Mouse (Mus musculus): ENCODE measurements at regions not wholly inside any gene's neighbourhood (a gene's known extent, or its start where the extent isn't known, plus 50 kb on each side); places are given as distances from the start of the nearest gene placed in this dataset.
"Not testable (repeated sequence)": the region's sequence is repeated elsewhere in the genome, so short reads cannot be mapped to it uniquely, and the experiment has no call there.

- not testable (repeated sequence) for H3K4me2 ChIP-seq; ATAC-seq (replicated peaks; ENCODE audit: low FRiP score); H3K4me3 ChIP-seq (replicated peaks); H3K36me3 ChIP-seq; H3K9ac ChIP-seq; H3K9me3 ChIP-seq (replicated peaks); H3K27me3 ChIP-seq; H3K27ac ChIP-seq
- H3K4me1 ChIP-seq: peaks cover 15% of the 10 kb centered on the region
- WGBS: 54% methylated on average over 4 of the region's 4 CpGs
Observed at GRCm38 (mm10) chr14:76936051-76936450, 100.5 kb upstream of the Ccdc122 start.

- Histone ChIP-seq H3K4me1 (peaks cover 15% of the 10 kb centered on the region), H3K9me3 (replicated peaks) (no peaks in the 10 kb centered on the region), H3K27me3 (no peaks in the 10 kb centered on the region), H3K4me3 (replicated peaks) (no peak overlapping the region), H3K36me3 (no peaks in the 10 kb centered on the region), H3K9ac (no peak overlapping the region), H3K4me2 (no peak overlapping the region), H3K27ac (no peak overlapping the region)
- no peak for ATAC-seq (replicated peaks; ENCODE audit: low FRiP score)
- 86% methylated on average over 2 of the region's 2 CpGs for WGBS
Observed at GRCm38 (mm10) chr14:76935453-76935852, 101.1 kb upstream of the Ccdc122 start.

GRCm38 (mm10) chr14:76932890-76933289, 103.7 kb upstream of the Ccdc122 start:
- no peak overlapping the region for H3K4me2 ChIP-seq
- H3K9ac ChIP-seq: no peak overlapping the region
- H3K4me3 ChIP-seq (replicated peaks): no peak overlapping the region
- 44% methylated on average over 6 of the region's 6 CpGs for WGBS
- H3K27me3 ChIP-seq: no peaks in the 10 kb centered on the region
- peak overlapping the region; percentile 78 for H3K27ac ChIP-seq
- peaks cover 21% of the 10 kb centered on the region for H3K4me1 ChIP-seq
- no peaks in the 10 kb centered on the region for H3K36me3 ChIP-seq
- peak; percentile 89 for ATAC-seq (replicated peaks; ENCODE audit: low FRiP score)
- H3K9me3 ChIP-seq (replicated peaks): no peaks in the 10 kb centered on the region

GRCm38 (mm10) chr14:76931398-76931797, 105.2 kb upstream of the Ccdc122 start:
- ATAC-seq (replicated peaks; ENCODE audit: low FRiP score): no peak

GRCm38 (mm10) chr14:76929562-76929961, 107.0 kb upstream of the Ccdc122 start:
- Histone ChIP-seq H3K27ac (no peak overlapping the region), H3K4me2 (no peak overlapping the region), H3K9ac (no peak overlapping the region), H3K9me3 (replicated peaks) (no peaks in the 10 kb centered on the region), H3K4me3 (replicated peaks) (no peak overlapping the region), H3K4me1 (peaks cover 30% of the 10 kb centered on the region), H3K36me3 (no peaks in the 10 kb centered on the region), H3K27me3 (no peaks in the 10 kb centered on the region)
- no peak for ATAC-seq (replicated peaks; ENCODE audit: low FRiP score)
- WGBS: 65% methylated on average over 3 of the region's 3 CpGs

More at GRCm38 (mm10) chr14:76931398-76931797, 105.2 kb upstream of the Ccdc122 start:
- H3K27ac ChIP-seq: no peak overlapping the region
- H3K36me3 ChIP-seq: no peaks in the 10 kb centered on the region
- no peaks in the 10 kb centered on the region for H3K9me3 ChIP-seq (replicated peaks)
- H3K4me1 ChIP-seq: peaks cover 28% of the 10 kb centered on the region
- H3K4me3 ChIP-seq (replicated peaks): no peak overlapping the region
- no peaks in the 10 kb centered on the region for H3K27me3 ChIP-seq
- H3K9ac ChIP-seq: no peak overlapping the region
- no peak overlapping the region for H3K4me2 ChIP-seq
- WGBS: 79% methylated on average over 1 of the region's 1 CpGs

DNA sequence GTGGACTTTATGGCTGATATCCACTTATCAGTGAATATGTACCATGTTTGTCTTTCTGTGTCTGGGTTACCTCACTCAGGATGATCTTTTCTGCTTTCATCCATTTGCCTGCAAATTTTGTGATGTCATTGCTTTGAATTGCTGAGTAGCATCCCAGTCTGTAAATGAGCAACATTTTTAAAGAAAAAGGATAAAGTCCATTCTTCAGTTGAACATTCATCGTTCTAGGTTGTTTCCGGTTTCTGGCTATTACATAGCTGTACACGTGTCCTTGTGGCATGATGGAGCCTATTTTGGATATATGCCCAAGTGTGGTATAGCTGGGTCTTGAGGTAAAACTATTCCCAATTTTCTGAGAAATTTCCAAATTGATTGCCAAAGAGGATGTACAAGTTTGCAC, 107.9 kb upstream of the Ccdc122 start:
- peaks cover 30% of the 10 kb centered on the region for H3K4me1 ChIP-seq
- 90% methylated on average over 3 of the region's 3 CpGs for WGBS
- H3K36me3 ChIP-seq: no peaks in the 10 kb centered on the region
- no peak overlapping the region for H3K27ac ChIP-seq
- ATAC-seq (replicated peaks; ENCODE audit: low FRiP score): no peak
- no peaks in the 10 kb centered on the region for H3K27me3 ChIP-seq
- no peak overlapping the region for H3K4me2 ChIP-seq
- no peak overlapping the region for H3K9ac ChIP-seq
- no peak overlapping the region for H3K4me3 ChIP-seq (replicated peaks)
- H3K9me3 ChIP-seq (replicated peaks): no peaks in the 10 kb centered on the region

DNA sequence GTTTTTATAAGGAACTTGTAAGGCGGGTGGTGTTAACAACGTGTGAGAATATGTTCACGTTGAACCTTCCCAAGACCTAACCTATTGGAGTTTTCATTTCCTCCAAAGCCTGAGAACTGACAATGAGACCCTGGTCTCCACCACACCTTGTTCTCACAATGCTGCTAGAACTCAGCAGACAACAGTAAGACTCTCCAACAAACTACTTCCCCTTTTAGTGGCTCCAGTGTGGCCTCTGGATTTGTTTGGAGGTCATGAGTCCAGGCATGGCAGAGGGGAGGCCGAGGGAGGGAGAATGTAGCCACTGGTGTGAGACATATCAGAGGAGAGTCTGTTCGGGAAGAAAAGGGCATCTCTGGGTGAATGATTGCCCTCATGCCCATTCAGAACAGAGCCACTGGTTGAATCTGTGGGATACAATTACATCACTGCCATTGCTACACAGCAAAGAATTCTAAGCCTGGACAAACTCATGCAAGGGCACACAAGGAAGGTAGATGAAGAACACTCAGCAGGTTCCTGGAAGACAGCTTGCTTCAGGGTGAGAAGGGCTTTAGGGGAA, 109.2 kb upstream of the Ccdc122 start:
- Histone ChIP-seq H3K4me3 (replicated peaks) (no peak overlapping the region), H3K27ac (peak overlapping the region; percentile 76), H3K9me3 (replicated peaks) (no peaks in the 10 kb centered on the region), H3K9ac (no peak overlapping the region), H3K4me1 (peaks cover 24% of the 10 kb centered on the region), H3K4me2 (no peak overlapping the region), H3K36me3 (no peaks in the 10 kb centered on the region), H3K27me3 (no peaks in the 10 kb centered on the region)
- WGBS: 28% methylated on average over 5 of the region's 5 CpGs
- peak; percentile 92 for ATAC-seq (replicated peaks; ENCODE audit: low FRiP score)

DNA sequence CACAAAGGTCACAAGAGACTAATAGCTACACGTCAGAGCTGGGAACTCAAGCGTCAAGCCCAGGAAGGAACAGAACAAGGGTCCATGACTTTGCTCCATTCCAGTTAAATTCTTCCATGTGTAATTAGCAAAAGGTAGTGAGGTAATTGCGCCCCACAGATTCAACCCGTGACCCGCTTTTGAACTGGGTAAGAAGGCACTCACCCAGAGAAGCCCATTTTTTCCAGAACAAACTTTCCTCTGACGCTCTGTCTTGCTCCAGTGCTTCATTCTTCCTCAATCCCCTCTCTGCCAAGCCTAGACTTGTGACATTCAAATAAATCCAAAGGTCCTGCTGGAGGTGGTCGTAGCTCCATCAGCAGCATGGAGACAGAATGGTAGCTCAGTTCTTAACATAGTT, 110.2 kb upstream of the Ccdc122 start:
- Histone ChIP-seq H3K4me1 (peaks cover 28% of the 10 kb centered on the region), H3K9me3 (replicated peaks) (no peaks in the 10 kb centered on the region), H3K4me3 (replicated peaks) (no peak overlapping the region), H3K27me3 (no peaks in the 10 kb centered on the region), H3K9ac (no peak overlapping the region), H3K4me2 (no peak overlapping the region), H3K36me3 (no peaks in the 10 kb centered on the region), H3K27ac (peak overlapping the region; percentile 76)
- no peak for ATAC-seq (replicated peaks; ENCODE audit: low FRiP score)
- WGBS: 64% methylated on average over 7 of the region's 7 CpGs

DNA sequence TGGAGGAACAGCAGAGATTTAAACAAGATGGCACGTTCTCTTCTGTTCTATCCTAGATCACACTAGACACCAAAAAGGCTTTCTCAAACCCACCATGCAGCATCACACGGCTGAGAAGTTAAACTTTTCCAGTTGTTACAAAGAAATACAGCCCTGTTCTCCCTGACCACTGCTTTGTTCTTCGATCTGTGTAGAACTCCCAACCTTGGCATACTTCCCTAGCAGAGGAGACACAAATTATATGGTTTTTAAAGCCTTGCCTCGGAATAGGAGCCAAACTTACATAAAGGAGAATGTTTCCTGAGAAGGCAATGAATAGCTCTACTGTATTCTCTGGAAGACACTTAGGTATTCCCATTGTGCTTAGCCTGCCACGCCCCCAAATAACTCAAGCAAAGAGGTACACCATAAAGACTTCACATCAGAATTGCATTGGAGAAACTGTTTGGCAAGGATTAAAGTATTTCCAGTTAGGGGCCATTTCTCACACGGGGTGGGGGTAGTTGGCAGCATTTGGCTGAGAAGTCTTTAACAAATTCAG, 114.1 kb upstream of the Ccdc122 start:
- H3K4me3 ChIP-seq (replicated peaks): no peak overlapping the region
- peaks cover 18% of the 10 kb centered on the region for H3K4me1 ChIP-seq
- no peaks in the 10 kb centered on the region for H3K36me3 ChIP-seq
- H3K9ac ChIP-seq: no peak overlapping the region
- no peaks in the 10 kb centered on the region for H3K27me3 ChIP-seq
- H3K9me3 ChIP-seq (replicated peaks): no peaks in the 10 kb centered on the region
- WGBS: 64% methylated on average over 6 of the region's 6 CpGs
- no peak for ATAC-seq (replicated peaks; ENCODE audit: low FRiP score)
- no peak overlapping the region for H3K4me2 ChIP-seq
- H3K27ac ChIP-seq: no peak overlapping the region

DNA sequence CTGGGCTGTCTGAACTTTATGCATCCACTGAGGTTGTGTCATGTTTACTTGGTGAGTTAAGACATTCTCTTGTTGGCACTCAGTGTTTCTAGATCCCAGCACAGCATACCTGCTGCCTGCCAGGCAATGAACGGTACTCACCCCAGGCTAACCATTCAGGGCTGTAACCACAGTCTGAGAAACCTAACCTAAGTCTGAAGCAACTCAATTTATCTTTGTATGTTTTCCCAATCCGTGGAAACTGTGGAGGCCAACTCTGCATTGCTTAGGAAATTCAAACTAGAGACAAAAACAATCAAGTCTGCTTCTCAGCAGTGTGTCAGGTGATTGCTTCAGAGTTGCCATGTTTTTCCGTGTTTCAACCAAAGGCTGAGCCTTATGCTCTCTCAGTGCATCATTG, 118.5 kb upstream of the Ccdc122 start:
- H3K36me3 ChIP-seq: no peaks in the 10 kb centered on the region
- no peak overlapping the region for H3K4me2 ChIP-seq
- H3K9ac ChIP-seq: no peak overlapping the region
- 68% methylated on average over 3 of the region's 3 CpGs for WGBS
- H3K27me3 ChIP-seq: no peaks in the 10 kb centered on the region
- H3K4me1 ChIP-seq: peaks cover 16% of the 10 kb centered on the region
- no peak overlapping the region for H3K4me3 ChIP-seq (replicated peaks)
- H3K27ac ChIP-seq: no peak overlapping the region
- no peaks in the 10 kb centered on the region for H3K9me3 ChIP-seq (replicated peaks)
- ATAC-seq (replicated peaks; ENCODE audit: low FRiP score): no peak

DNA sequence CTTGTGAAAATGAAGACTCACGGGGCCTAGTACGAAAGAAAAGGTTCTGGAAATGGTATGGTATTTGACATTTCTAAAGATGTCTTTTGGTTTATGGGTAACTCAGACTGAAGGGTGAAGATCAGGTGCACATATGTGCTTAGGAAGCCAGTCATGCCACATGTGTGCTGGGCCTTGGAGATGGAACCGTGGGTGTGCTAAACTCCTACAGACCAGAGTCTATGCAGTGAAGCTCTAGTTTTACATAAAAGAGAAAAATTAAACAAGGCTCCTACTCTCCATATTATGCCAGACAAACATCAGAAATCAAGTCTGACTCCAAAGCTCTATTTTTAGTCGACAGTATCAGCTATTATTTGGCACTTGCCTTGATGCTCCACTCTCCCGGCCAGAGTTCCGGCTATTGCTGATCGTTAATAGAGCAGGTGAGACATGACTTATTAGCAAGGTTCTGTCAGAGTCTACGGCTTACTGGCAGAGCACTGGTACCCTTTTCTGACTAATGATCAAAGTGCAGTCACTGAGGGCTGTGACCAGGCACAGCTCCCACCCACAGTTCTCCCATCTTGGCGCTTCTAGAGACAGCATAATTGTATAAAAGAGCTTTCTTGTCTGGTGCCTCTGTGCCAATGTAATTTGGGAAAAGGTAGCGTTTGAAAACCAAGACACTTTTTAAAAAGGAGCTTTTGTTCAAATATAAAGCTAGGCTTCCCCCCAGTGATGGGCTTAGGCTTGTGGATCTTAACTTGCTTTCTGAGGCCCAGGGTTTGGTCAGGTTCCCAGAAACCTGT, 119.2 kb upstream of the Ccdc122 start:
- ATAC-seq (replicated peaks; ENCODE audit: low FRiP score): no peak
- no peaks in the 10 kb centered on the region for H3K36me3 ChIP-seq
- no peak overlapping the region for H3K4me3 ChIP-seq (replicated peaks)
- H3K27ac ChIP-seq: no peak overlapping the region
- H3K9me3 ChIP-seq (replicated peaks): no peaks in the 10 kb centered on the region
- H3K27me3 ChIP-seq: no peaks in the 10 kb centered on the region
- H3K4me2 ChIP-seq: no peak overlapping the region
- H3K9ac ChIP-seq: no peak overlapping the region
- 71% methylated on average over 10 of the region's 10 CpGs for WGBS
- peaks cover 21% of the 10 kb centered on the region for H3K4me1 ChIP-seq

GRCm38 (mm10) chr14:76913850-76914249, 122.7 kb upstream of the Ccdc122 start:
- Histone ChIP-seq H3K27ac (peak overlapping the region; percentile 67), H3K4me1 (peaks cover 34% of the 10 kb centered on the region), H3K9me3 (replicated peaks) (no peaks in the 10 kb centered on the region), H3K9ac (no peak overlapping the region), H3K27me3 (no peaks in the 10 kb centered on the region), H3K4me3 (replicated peaks) (no peak overlapping the region), H3K4me2 (no peak overlapping the region), H3K36me3 (no peaks in the 10 kb centered on the region)
- no peak for ATAC-seq (replicated peaks; ENCODE audit: low FRiP score)
- 89% methylated on average over 3 of the region's 3 CpGs for WGBS
